Mouse (Mus musculus) urinary bladder, postnatal 0 days (tissue): Measurements from ENCODE around the gene C1rl. TPM values are rescaled to one million over a fixed set of nuclear protein-coding genes. Genes with fewer than 3 reads are reported as not detected.

Source experiments
- polyA plus RNA-seq: library from polyadenylated mRNA; unstranded; fragments of >200 nt; fragmentation: Nextera tagmentation; extraction: Ambion mirVana; gene quantifications from 2 replicates; pipeline ENCODE4 v1.2.1, GENCODE M21; 2015

Gene C1rl
- polyA plus RNA-seq = 2.6 and 2.7 TPM in 2 replicates

DNA sequence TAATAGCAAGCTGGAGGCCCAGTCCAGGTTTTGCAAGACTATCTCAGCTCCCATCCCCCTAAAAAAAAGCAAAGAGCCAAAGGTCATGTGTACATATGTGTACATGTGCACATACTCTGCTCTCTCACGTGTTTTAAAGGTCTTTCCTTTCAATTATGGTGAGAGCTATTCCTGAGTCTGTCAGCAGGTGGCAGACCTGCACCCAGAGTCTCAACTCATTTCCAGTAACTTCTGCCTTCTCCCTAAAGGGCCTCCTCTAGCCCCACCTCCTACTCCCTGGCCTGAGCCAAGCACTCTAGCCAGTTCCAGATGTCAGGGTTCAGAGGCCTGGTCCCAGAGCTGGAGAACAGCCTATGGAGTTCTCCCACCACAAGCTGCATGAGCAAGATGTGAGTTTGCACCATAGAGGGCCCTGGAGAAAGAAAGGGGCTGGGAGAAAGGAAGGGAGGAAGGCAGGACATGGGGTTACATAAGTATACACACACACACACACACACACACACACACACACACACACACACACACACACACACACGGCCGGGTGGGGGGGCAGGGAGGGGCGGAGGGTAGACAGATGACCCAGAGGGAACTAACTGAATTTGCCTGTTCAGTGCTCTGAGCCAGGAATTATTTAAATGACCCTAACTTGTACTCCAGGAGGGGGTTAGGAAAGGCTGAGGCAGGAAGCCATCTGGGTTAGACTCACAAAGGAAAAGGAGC is at the start of gene C1rl:
Gene C1rl (plus strand): TSS at position 272 of the 720 bp plus-strand sequence.

DNA sequence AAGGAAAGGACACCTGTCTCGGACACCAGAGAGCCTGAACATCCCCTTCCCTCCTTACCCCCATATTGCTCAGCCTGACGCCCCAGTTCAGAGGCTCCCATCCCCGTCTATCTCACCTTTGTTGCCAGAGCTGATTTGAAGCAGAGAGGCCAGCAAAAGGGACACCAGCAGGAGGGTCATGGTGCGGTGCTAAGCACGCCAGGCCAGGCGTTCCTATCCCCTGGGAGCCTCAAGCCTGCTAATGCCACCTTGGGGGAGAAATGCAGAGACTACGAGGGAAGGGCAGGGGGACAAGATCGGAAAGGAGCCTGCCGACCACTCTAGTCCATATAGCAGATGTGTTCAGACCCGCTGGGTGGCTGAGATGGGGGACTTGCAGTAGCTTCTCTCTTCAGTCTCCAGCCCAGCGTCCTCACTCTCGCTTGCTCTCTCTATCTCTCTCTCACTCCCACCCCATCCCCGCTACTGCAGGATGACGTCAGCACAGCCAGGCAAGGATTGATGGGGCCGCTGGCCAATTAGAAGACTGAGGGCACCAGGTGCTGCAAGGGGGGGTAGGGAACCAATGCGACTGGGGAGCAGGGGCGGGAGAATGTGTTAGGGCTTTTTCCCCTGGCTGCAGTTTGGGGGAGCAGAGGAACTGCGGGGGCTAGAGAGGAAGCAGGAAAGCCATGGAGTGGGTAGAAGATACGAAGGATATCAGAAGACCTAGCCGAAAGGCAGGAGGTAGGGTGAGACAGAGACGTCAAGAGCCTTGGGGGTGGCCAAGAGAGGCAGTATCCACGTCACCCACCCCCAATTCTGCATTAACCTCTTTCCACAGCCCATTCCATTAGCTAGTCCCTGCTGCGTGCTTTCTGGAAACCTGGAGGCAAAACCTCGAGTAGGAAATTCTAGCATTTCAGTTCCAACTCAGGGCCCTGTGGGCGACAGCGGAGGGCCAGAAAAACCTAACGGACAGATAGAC is 28.3 kb upstream of the C1rl start, which contains the start of gene Clstn3:
Gene Clstn3 (minus strand): TSS at position 490 of the 967 bp plus-strand sequence.

DNA sequence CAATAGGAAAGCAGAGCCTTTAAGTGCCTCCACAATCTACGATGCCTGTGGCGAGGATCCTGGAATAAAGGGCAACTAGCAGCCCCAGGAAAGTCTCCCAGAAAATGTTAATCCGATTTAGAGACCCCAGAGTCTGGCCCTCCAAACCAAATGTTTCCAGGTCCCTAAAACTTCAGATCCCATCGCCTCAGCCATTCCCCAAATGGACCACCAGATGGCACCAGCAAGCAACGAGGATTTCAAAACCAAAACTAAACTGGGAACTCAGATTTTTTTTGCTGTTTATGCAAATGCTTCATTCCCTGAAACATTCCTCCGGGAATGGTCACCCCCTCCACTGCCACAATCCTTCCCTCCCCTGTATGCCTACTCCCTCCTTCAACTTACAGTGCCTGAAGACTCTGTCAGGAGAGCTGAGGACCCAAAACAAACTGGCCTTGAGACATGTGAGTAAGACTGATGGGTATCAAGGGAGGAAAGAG is 19.5 kb downstream of the C1rl start, which contains the start of gene C1ra:
Gene C1ra (plus strand): TSS at position 51 of the 482 bp plus-strand sequence.

DNA sequence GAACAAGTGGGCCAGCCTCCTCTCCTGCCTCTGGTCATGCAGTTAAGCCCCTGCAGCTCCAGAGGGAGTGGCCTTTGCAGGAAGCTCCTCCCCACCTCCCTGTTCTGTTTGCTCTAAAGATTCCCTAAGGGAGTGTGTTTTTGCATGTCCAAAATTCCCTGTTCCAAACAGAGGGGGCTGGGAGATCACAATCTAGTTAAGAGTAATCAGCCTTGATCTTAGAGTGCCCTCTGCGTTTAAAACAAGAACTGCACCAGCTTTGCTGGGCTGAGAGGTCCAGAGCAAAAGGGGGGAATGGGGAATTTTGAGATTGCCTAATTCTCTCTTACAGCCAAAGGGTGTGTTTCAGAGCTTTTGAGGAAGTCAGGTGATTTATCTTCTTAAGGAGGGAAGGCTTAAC is 49.4 kb downstream of the C1rl start, which contains the start of gene C1s1:
Gene C1s1 (minus strand): TSS at position 76 of the 400 bp plus-strand sequence.

Other genes with a start within 250 kb of the C1rl start
- 5.2 and 5.3 TPM in 2 replicates for gene Cd163, start 188.5 kb upstream of the C1rl start, polyA plus RNA-seq
- gene Pex5, start 78.0 kb upstream of the C1rl start, polyA plus RNA-seq = 23.6 and 24.0 TPM in 2 replicates
- gene Clstn3, start 28.3 kb upstream of the C1rl start, polyA plus RNA-seq = 0.46 and 0.70 TPM in 2 replicates
- gene C1ra, start 19.3 kb downstream of the C1rl start, polyA plus RNA-seq = 27.8 and 30.6 TPM in 2 replicates
- gene C1s1, start 49.2 kb downstream of the C1rl start, polyA plus RNA-seq = 46.5 and 46.8 TPM in 2 replicates
- not detected in 2 replicates for gene C1rb, start 77.2 kb downstream of the C1rl start, polyA plus RNA-seq
- gene C1s2, start 143.0 kb downstream of the C1rl start, polyA plus RNA-seq = 0.05 and 0.10 TPM in 2 replicates
- gene Lpcat3, start 169.9 kb downstream of the C1rl start, polyA plus RNA-seq = 49.1 and 51.0 TPM in 2 replicates
- 86.6 and 92.7 TPM in 2 replicates for gene Emg1, start 219.1 kb downstream of the C1rl start, polyA plus RNA-seq
- gene Phb2, start 219.2 kb downstream of the C1rl start, polyA plus RNA-seq = 203 and 205 TPM in 2 replicates
- gene Ptpn6, start 245.6 kb downstream of the C1rl start, polyA plus RNA-seq = 9.8 and 19.0 TPM in 2 replicates
- 349 and 354 TPM in 2 replicates for gene Grcc10, start 248.3 kb downstream of the C1rl start, polyA plus RNA-seq